Mouse (Mus musculus) heart, adult 2 months (tissue): ENCODE measurements at regions not wholly inside any gene's neighbourhood (a gene's known extent, or its start where the extent isn't known, plus 50 kb on each side); places are given as distances from the start of the nearest gene placed in this dataset.

Source experiments
- DNase-seq, 2 experiments: peaks; one replicate each; pipeline ENCODE4 v3.0.0; 2021
- H3K27ac ChIP-seq: fragments of 200-600 bp; 2 replicates; pipeline ENCODE4 v1.8.1; 2022
- H3K27me3 ChIP-seq: fragments of 200-500 bp; 2 replicates; pipeline ENCODE4 v1.6.1; 2012; ENCODE audit warnings: mild to moderate bottlenecking, low read length, inconsistent platforms, mixed read lengths; ENCODE audit not compliant: control insufficient read depth, insufficient read depth
- H3K36me3 ChIP-seq: fragments of 200-500 bp; 2 replicates; pipeline ENCODE4 v1.6.1; 2012; ENCODE audit warnings: low read length, inconsistent platforms; ENCODE audit not compliant: control insufficient read depth, insufficient read depth
- H3K4me1 ChIP-seq: fragments of 200-500 bp; 2 replicates; pipeline ENCODE4 v1.6.1; 2011; ENCODE audit warnings: low read length; ENCODE audit not compliant: control insufficient read depth, insufficient read depth
- H3K4me3 ChIP-seq: fragments of 200-600 bp; 2 replicates; pipeline ENCODE4 v1.8.1; 2022
- H3K79me2 ChIP-seq: fragments of 200-500 bp; replicated peaks from 2 replicates; pipeline ENCODE4 v1.6.1; 2012; ENCODE audit warnings: mild to moderate bottlenecking, inconsistent platforms, low read length, moderate library complexity, mixed read lengths; ENCODE audit not compliant: control insufficient read depth, insufficient read depth
- H3K9ac ChIP-seq: fragments of 200-500 bp; 2 replicates; pipeline ENCODE4 v1.6.1; 2012; ENCODE audit warnings: low read depth, mild to moderate bottlenecking, control low read depth, inconsistent platforms, low read length, mixed read lengths
- CTCF ChIP-seq: fragments of 200-600 bp; IDR thresholded peaks from 2 replicates; pipeline ENCODE4 v1.8.1; 2022; ENCODE audit warnings: antibody characterized with exemption, mild to moderate bottlenecking, moderate library complexity
- EP300 ChIP-seq: fragments of 200-500 bp; IDR thresholded peaks from 2 replicates; pipeline ENCODE4 v1.6.1; 2011; ENCODE audit warnings: low read depth, low read length, control low read depth; ENCODE audit not compliant: insufficient read depth
- POLR2A ChIP-seq: fragments of 200-500 bp; IDR thresholded peaks from 2 replicates; pipeline ENCODE4 v1.6.1; 2011; ENCODE audit warnings: mild to moderate bottlenecking, low read depth, low read length, control low read depth; ENCODE audit not compliant: insufficient read depth
- WGBS: fragments of 180-500 bp; shearing (Covaris S2); methylation state at CpG from one replicate; pipeline ENCODE4 v1.1.7; 2018; 5-methylcytosine and 5-hydroxymethylcytosine counted together
- intact Hi-C: fragments of 180-260 bp; cut with DNase I; formaldehyde crosslinking; loops from one replicate; pipeline ENCODE4 v1.15.1; 2025

DNA sequence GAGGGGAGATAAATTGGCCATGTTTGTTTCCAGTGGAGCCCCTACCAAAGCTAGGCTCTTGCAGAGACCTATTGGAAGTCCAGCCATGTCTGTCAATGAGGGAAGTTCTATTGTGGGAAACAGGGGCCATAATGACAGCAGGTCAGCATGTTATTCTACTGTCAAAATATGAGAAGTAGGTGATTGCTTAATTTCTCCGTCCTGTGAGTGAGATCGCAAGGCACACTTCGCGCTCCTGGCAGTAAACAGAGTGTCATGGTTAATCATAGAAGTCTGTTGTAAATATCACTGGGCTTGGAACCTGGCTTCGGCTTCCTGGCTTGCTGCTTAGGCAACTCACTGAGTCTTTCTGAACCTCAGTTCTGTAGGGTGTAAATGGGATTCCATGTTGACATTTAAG lies 72.5 kb upstream of the Ccdc122 start:
- Histone ChIP-seq H3K36me3 (no peaks in the 10 kb centered on the region), H3K27me3 (no peaks in the 10 kb centered on the region), H3K4me3 (no peak overlapping the region), H3K4me1 (no peaks in the 10 kb centered on the region), H3K79me2 (no peaks in the 10 kb centered on the region), H3K9ac (no peak overlapping the region), H3K27ac (no peak overlapping the region)
- 82% methylated on average over 5 of the region's 5 CpGs for WGBS
- intact Hi-C loops = no loop called here
- TF ChIP-seq CTCF = no peak
- TF ChIP-seq EP300 = no peak
- DNase-seq = no peak

- H3K27ac ChIP-seq = no peak overlapping the region
- H3K9ac ChIP-seq = no peak overlapping the region
- intact Hi-C loops = no loop called here
- H3K4me3 ChIP-seq = no peak overlapping the region
- no peaks in the 10 kb centered on the region for H3K4me1 ChIP-seq
- H3K36me3 ChIP-seq = no peaks in the 10 kb centered on the region
- TF ChIP-seq EP300 (no peak), POLR2A (no peak), CTCF (no peak)
- 80% methylated on average over 10 of the region's 10 CpGs for WGBS
- H3K27me3 ChIP-seq = no peaks in the 10 kb centered on the region
- no peak for DNase-seq
- no peaks in the 10 kb centered on the region; the same call in 1 of the 2 replicates for H3K79me2 ChIP-seq
Observed at GRCm38 (mm10) chr14:76958875-76959274, 77.7 kb upstream of the Ccdc122 start.

DNA sequence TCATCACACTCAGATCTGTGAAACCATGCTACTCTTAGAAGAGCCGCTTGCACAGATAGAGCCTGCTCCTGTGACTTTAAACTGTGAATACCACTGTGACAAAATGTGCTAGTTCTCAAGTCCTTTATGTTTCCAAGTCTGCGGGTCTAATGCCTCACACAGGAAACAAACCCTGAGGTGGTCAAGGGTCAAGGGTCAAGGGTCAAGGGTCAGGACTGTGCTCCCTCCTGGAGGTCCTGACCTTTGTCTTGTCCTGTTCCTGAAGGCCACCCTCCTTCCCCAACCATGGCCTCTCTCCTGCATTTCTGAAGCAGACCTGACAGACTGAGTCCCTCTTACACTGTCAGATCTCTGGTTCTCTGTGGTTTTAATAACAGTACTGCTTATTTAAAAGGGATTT lies 79.4 kb upstream of the Ccdc122 start:
- Histone ChIP-seq H3K27ac (no peak overlapping the region), H3K36me3 (peaks cover under 1% of the 10 kb centered on the region; the same call in 1 of the 2 replicates), H3K27me3 (no peaks in the 10 kb centered on the region), H3K4me3 (no peak overlapping the region), H3K79me2 (no peaks in the 10 kb centered on the region; the same call in 1 of the 2 replicates), H3K9ac (no peak overlapping the region), H3K4me1 (peaks cover 1% of the 10 kb centered on the region; the same call in 1 of the 2 replicates)
- intact Hi-C loops = no loop called here
- no peak for DNase-seq
- 80% methylated on average over 2 of the region's 2 CpGs for WGBS
- TF ChIP-seq POLR2A (no peak), CTCF (no peak), EP300 (no peak)

DNA sequence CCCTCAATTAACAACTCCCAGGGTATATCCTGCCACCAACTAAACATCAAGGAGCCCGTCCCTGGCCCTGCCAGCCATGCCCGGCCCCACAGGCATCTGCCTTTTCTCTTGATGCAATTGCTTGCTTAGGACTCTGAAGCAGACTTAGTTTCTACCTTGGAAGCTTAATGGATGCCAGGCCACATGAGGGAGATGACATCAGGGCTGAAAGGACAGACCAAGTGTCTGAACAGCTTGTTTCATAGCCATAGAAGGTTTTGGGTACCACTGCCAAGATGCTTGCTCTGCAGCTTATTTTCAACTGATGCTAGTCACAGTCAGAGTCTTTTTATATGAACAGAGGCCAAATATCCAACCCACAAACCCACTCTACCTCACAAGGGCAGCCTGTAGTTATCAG lies 83.4 kb upstream of the Ccdc122 start:
- no peaks in the 10 kb centered on the region for H3K27me3 ChIP-seq
- H3K36me3 ChIP-seq = peaks cover 12% of the 10 kb centered on the region
- H3K4me1 ChIP-seq = peaks cover 12% of the 10 kb centered on the region
- WGBS = 93% methylated on average over 2 of the region's 2 CpGs
- H3K9ac ChIP-seq = no peak overlapping the region
- intact Hi-C loops = loop anchor here (5.0 kb wide), 2 partner anchors 54 to 136 kb away; no protein-coding TSS in a partner anchor
- TF ChIP-seq POLR2A (no peak), EP300 (no peak), CTCF (no peak)
- H3K79me2 ChIP-seq = no peaks in the 10 kb centered on the region; the same call in 1 of the 2 replicates
- DNase-seq = no peak
- H3K4me3 ChIP-seq = no peak overlapping the region
- no peak overlapping the region for H3K27ac ChIP-seq

GRCm38 (mm10) chr14:76951450-76951849 lies 85.1 kb upstream of the Ccdc122 start:
- Histone ChIP-seq H3K9ac (no peak overlapping the region), H3K4me1 (peaks cover 16% of the 10 kb centered on the region), H3K79me2 (no peaks in the 10 kb centered on the region; the same call in 1 of the 2 replicates), H3K4me3 (no peak overlapping the region), H3K27me3 (no peaks in the 10 kb centered on the region), H3K36me3 (peaks cover 14% of the 10 kb centered on the region), H3K27ac (peak overlapping the region; percentile 79)
- TF ChIP-seq POLR2A = 0 out of 2 replicates have a peak, but pooled peaks have one; percentile 12
- TF ChIP-seq CTCF = no peak
- peak; percentile 91 for TF ChIP-seq EP300
- 27% methylated on average over 4 of the region's 4 CpGs for WGBS
- DNase-seq = peak; percentile 43 to 83
- intact Hi-C loops = loop anchor here (1.0 to 5.0 kb wide), 3 partner anchors 56 to 134 kb away; no protein-coding TSS in a partner anchor

DNA sequence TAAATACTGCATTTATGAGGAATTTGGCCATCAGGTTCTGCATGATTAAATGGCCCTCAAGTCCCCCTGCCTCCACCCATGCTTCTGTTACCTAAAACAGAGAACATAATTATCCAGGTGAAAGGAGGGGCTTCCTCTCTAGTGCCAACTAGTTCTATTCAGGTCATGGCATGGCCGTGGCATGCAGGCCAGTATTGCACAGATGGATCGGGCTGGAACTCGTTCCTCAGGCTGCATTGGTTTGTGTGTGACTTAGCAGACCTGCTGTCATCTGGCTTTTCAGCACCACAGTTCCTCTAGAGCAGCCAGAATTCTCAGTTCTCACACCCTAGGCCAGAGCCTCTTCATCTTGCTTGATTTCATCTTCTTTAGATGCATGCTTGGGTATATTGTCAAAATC lies 87.2 kb upstream of the Ccdc122 start:
- intact Hi-C loops = no loop called here
- WGBS = 56% methylated on average over 3 of the region's 3 CpGs
- Histone ChIP-seq H3K36me3 (peaks cover 14% of the 10 kb centered on the region), H3K9ac (no peak overlapping the region), H3K79me2 (no peaks in the 10 kb centered on the region; the same call in 1 of the 2 replicates), H3K4me3 (no peak overlapping the region), H3K27me3 (no peaks in the 10 kb centered on the region), H3K27ac (peak overlapping the region; percentile 87), H3K4me1 (peaks cover 16% of the 10 kb centered on the region)
- TF ChIP-seq POLR2A = no peak
- TF ChIP-seq EP300 = no peak
- TF ChIP-seq CTCF = no peak
- peak; percentile 17 to 32 for DNase-seq
